Mouse (Mus musculus): ENCODE measurements around the gene Sik3.

DNA sequence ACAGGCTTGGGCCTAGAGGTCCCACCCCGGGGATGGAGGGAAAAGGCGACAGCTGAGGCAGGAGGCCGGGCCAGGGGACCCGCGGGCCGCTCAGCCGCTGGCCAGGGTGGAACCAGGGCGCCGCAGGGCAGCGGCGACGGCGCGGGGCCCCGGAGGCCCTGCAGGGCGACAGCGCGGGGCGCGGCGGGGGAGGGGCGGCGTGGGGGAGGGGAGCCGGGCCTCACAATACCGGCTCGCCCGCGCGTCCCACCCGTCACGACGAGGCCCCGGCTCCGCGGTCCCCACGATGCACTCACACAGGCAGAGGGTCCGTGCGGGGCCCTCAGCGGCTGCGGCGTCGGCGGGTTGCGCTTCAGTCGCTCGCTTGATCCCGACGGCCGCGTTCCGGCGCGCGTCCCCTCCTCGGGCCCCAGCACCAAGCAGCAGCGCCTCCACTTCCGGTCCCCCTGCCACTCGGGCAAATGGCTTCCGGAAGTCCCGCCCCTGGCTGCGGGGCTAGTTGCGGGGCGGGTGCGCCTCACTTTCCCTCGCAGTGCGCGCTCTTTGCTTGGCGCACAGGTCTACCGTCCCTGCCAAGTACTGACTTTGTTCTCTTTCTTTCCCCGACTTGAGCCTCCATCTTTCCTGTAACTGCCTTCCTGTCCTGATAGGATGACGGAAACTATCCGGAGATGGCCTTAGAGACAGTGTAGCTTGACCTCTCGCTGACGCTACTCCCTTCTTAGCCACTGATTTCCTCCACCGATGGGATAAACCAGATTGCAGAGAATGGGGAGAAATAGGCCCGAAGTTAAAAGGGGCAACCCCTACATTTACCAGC, 28.0 kb upstream of the Sik3 start:
- TF ChIP-seq MAX (IDR thresholded peaks at IDR 0.05) = no peak
- TF ChIP-seq USF1 (IDR thresholded peaks at IDR 0.05; ENCODE audit: low read depth) = no peak
- no peak for TF ChIP-seq CTCF (IDR thresholded peaks at IDR 0.05; ENCODE audit: control insufficient read depth, insufficient read depth, insufficient read length)
